Mouse (Mus musculus) adrenal gland, postnatal 14 days (tissue): ENCODE results near the gene Gm43191. TPM values are rescaled to one million over a fixed set of nuclear protein-coding genes. Genes with fewer than 3 reads are reported as not detected.
"Not testable (repeated sequence)": the region's sequence is repeated elsewhere in the genome, so short reads cannot be mapped to it uniquely, and the experiment has no call there.

Experiments used
- DNase-seq: peaks from one replicate; pipeline ENCODE4 v3.0.0; 2021; ENCODE audit warnings: mixed read lengths
- long read RNA-seq, 2 experiments: library from polyadenylated mRNA; stranded (forward); transcript quantifications; one replicate each; pipeline ENCODE4 v2.0.0; 2021
- total RNA-seq: library from RNA; stranded (reverse); gene quantifications from 2 replicates; pipeline ENCODE4 v1.2.3, GENCODE M21; 2021

Gm43191 gene
- not detected in 2 replicates for total RNA-seq
- long read RNA-seq, experiment 1 = 0 reads
- long read RNA-seq, experiment 2 = 0 reads

- DNase-seq = no peak
Measured at GRCm38 (mm10) chr3:116681160-116681559, at the start of gene Gm43191. TSS of gene Gm43191 (minus strand) at chr3:116681260.

- no peak for DNase-seq
Measured at GRCm38 (mm10) chr3:116729483-116730174, 48.6 kb upstream of the Gm43191 start.

GRCm38 (mm10) chr3:116726807-116727206 lies 45.7 kb upstream of the Gm43191 start:
- DNase-seq = no peak

GRCm38 (mm10) chr3:116723496-116724481 lies 42.7 kb upstream of the Gm43191 start:
- DNase-seq = no peak

- no peak for DNase-seq
Measured at GRCm38 (mm10) chr3:116722980-116723379, 41.9 kb upstream of the Gm43191 start.

GRCm38 (mm10) chr3:116718951-116719350 lies 37.9 kb upstream of the Gm43191 start:
- no peak for DNase-seq

- DNase-seq = no peak
Measured at GRCm38 (mm10) chr3:116713031-116713430, 32.0 kb upstream of the Gm43191 start.

- DNase-seq = no peak
Measured at GRCm38 (mm10) chr3:116712436-116712881, 31.4 kb upstream of the Gm43191 start, which contains the start of gene Slc35a3. TSS of gene Slc35a3 (minus strand) at chr3:116712831.

GRCm38 (mm10) chr3:116711624-116712435 lies 30.8 kb upstream of the Gm43191 start:
- DNase-seq = peak; percentile 91

- DNase-seq = no peak
Measured at GRCm38 (mm10) chr3:116710941-116711340, 29.9 kb upstream of the Gm43191 start.

- no peak for DNase-seq
Measured at GRCm38 (mm10) chr3:116705637-116706204, 24.7 kb upstream of the Gm43191 start.

- DNase-seq = no peak
Measured at GRCm38 (mm10) chr3:116703835-116704234, 22.8 kb upstream of the Gm43191 start.

GRCm38 (mm10) chr3:116702647-116703272 lies 21.7 kb upstream of the Gm43191 start:
- DNase-seq = no peak

- no peak for DNase-seq
Measured at GRCm38 (mm10) chr3:116701601-116702000, 20.5 kb upstream of the Gm43191 start.

- peak; percentile 23 for DNase-seq
Measured at GRCm38 (mm10) chr3:116698786-116699185, 17.7 kb upstream of the Gm43191 start.

- DNase-seq = no peak
Measured at GRCm38 (mm10) chr3:116695666-116695985, 14.6 kb upstream of the Gm43191 start.

GRCm38 (mm10) chr3:116694955-116695665 lies 14.1 kb upstream of the Gm43191 start:
- DNase-seq = no peak

- no peak for DNase-seq
Measured at GRCm38 (mm10) chr3:116694312-116694711, 13.3 kb upstream of the Gm43191 start.

GRCm38 (mm10) chr3:116664281-116664680 lies 16.8 kb downstream of the Gm43191 start:
- DNase-seq = not testable (repeated sequence)

- peak; percentile 100 for DNase-seq
Measured at GRCm38 (mm10) chr3:116662463-116662863, 18.6 kb downstream of the Gm43191 start, which contains the start of gene Mfsd14a. TSS of gene Mfsd14a (minus strand) at chr3:116662677.
